Mouse (Mus musculus) lung, postnatal 10 days (tissue): ENCODE results near the gene Drap1.
A peak's percentile ranks its signal among the peaks of the same experiment; 100 is the strongest.

ENCODE experiments used
- DNase-seq: peaks from one replicate; pipeline ENCODE4 v3.0.0; 2021

Drap1 gene

GRCm38 (mm10) chr19:5448354-5449150 is 23.8 kb upstream of the Drap1 start:
- no peak for DNase-seq

- DNase-seq, result peak; percentile 78
Measured at GRCm38 (mm10) chr19:5447515-5448353, 23.0 kb upstream of the Drap1 start, which contains the start of gene Fosl1. TSS of gene Fosl1 (plus strand) at chr19:5447547.

GRCm38 (mm10) chr19:5445747-5446146 is 21.0 kb upstream of the Drap1 start:
- DNase-seq, result no peak

- DNase-seq, result no peak
Measured at GRCm38 (mm10) chr19:5444954-5445353, 20.2 kb upstream of the Drap1 start.

GRCm38 (mm10) chr19:5444371-5444908 is 19.7 kb upstream of the Drap1 start:
- no peak for DNase-seq

- no peak for DNase-seq
Measured at GRCm38 (mm10) chr19:5433951-5434350, 9.2 kb upstream of the Drap1 start.

- peak; percentile 82 for DNase-seq
Measured at GRCm38 (mm10) chr19:5432992-5433852, 8.4 kb upstream of the Drap1 start.

- peak; percentile 57 for DNase-seq
Measured at GRCm38 (mm10) chr19:5431911-5432464, 7.2 kb upstream of the Drap1 start.

- no peak for DNase-seq
Measured at GRCm38 (mm10) chr19:5430408-5430807, 5.6 kb upstream of the Drap1 start.

- DNase-seq, result no peak
Measured at GRCm38 (mm10) chr19:5429806-5430205, 5.0 kb upstream of the Drap1 start.

- DNase-seq, result no peak
Measured at GRCm38 (mm10) chr19:5429219-5429618, 4.4 kb upstream of the Drap1 start.

GRCm38 (mm10) chr19:5428083-5428482 is 3.3 kb upstream of the Drap1 start:
- peak; percentile 76 for DNase-seq

- no peak for DNase-seq
Measured at GRCm38 (mm10) chr19:5426640-5427290, 2.0 kb upstream of the Drap1 start.

- no peak for DNase-seq
Measured at GRCm38 (mm10) chr19:5425906-5426565, 1.3 kb upstream of the Drap1 start.

- DNase-seq, result peak; percentile 90
Measured at GRCm38 (mm10) chr19:5424092-5424781, 542 bp downstream of the Drap1 start.

GRCm38 (mm10) chr19:5423561-5423960 is 1.2 kb downstream of the Drap1 start:
- no peak for DNase-seq

GRCm38 (mm10) chr19:5422895-5423443 is 1.8 kb downstream of the Drap1 start:
- DNase-seq, result peak; percentile 12

- DNase-seq, result no peak
Measured at GRCm38 (mm10) chr19:5422267-5422666, 2.5 kb downstream of the Drap1 start.

- peak; percentile 1 for DNase-seq
Measured at GRCm38 (mm10) chr19:5421784-5422183, 3.0 kb downstream of the Drap1 start.

- DNase-seq, result no peak
Measured at GRCm38 (mm10) chr19:5420579-5420978, 4.2 kb downstream of the Drap1 start.
